Mouse (Mus musculus): ENCODE results near the gene Kif6. TPM values are rescaled to one million over a fixed set of nuclear protein-coding genes. Genes with fewer than 3 reads are reported as not detected.
A peak's percentile ranks its signal among the peaks of the same experiment; 100 is the strongest.

The Kif6 gene
- polyA plus RNA-seq, 1 experiment from 2014 or later: 0.22 TPM

DNA sequence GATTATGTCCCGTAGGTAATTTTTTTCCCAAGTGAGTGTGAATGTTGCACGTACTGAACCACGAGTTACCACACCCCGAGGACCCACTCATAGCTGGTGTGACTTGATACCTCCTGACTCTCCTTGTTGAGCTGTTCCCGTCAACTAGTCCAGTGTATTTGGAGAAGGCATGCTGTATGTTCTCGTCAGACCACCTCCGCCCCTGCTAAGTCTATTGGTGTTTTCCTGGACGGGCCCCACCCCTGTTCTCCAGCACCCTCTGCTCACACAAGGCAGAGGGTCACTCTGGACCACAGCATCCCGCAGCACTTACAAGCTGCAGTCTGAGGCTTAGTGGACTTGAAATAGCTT lies 76.5 kb downstream of the Kif6 start:
- no peak for ATAC-seq
- 0 out of 2 replicates have a peak, but pooled peaks have one; percentile 1 for TF ChIP-seq CTCF (IDR thresholded peaks at IDR 0.05; ENCODE audit: low read depth)
- H3K4me2 ChIP-seq (replicated peaks; ENCODE audit: low read depth): no peak overlapping the region; the same call in 1 of the 2 replicates
- WGBS: 59% methylated on average over 9 of the region's 9 CpGs
- no peak overlapping the region for H3K4me3 ChIP-seq (ENCODE audit: low read depth, low read length)
- H3K36me3 ChIP-seq (ENCODE audit: control insufficient read depth, insufficient read depth): no peaks in the 10 kb centered on the region
- H3K4me1 ChIP-seq (replicated peaks; ENCODE audit: control insufficient read depth, insufficient read depth, low read length): 0 out of 2 replicates have a peak, but pooled peaks cover 3% of the 10 kb centered on the region
- no peaks in the 10 kb centered on the region for H3K27me3 ChIP-seq (replicated peaks; ENCODE audit: control insufficient read depth, insufficient read depth, low read length)
- no peaks in the 10 kb centered on the region for H3K9me3 ChIP-seq (ENCODE audit: control insufficient read depth)
- H3K27ac ChIP-seq (ENCODE audit: low read depth, low read length): no peak overlapping the region
- no peak overlapping the region for H3K9ac ChIP-seq (ENCODE audit: low read depth, low read length)

DNA sequence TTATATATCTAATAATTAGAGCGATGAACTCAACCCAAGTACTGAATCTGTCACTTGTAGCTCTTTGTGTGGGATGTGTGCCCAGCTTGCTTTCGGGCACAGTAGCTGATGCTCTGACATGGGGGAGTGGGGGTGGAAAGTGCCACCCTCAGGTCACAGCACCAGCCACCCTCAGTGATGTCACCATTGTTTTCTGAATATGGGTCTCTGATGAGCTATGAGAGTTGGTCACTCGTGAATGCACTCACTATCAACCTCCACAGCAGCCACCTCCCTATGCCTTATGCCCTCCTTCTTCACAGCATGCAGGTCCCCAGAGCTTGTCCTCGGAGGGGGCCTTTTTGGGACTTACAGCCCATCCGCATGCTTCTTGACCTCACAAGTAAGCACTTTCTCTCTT lies 78.3 kb downstream of the Kif6 start:
- no peaks in the 10 kb centered on the region for H3K27me3 ChIP-seq (replicated peaks; ENCODE audit: control insufficient read depth, insufficient read depth, low read length)
- ATAC-seq: no peak
- no peak overlapping the region for H3K27ac ChIP-seq (ENCODE audit: low read depth, low read length)
- H3K9me3 ChIP-seq (ENCODE audit: control insufficient read depth): no peaks in the 10 kb centered on the region
- 82% methylated on average over 5 of the region's 5 CpGs for WGBS
- H3K4me3 ChIP-seq (ENCODE audit: low read depth, low read length): no peak overlapping the region
- no peak overlapping the region for H3K9ac ChIP-seq (ENCODE audit: low read depth, low read length)
- H3K36me3 ChIP-seq (ENCODE audit: control insufficient read depth, insufficient read depth): no peaks in the 10 kb centered on the region
- TF ChIP-seq CTCF (IDR thresholded peaks at IDR 0.05; ENCODE audit: low read depth): no peak
- no peak overlapping the region for H3K4me2 ChIP-seq (replicated peaks; ENCODE audit: low read depth)
- H3K4me1 ChIP-seq (replicated peaks; ENCODE audit: control insufficient read depth, insufficient read depth, low read length): 0 out of 2 replicates have a peak, but pooled peaks cover 3% of the 10 kb centered on the region

DNA sequence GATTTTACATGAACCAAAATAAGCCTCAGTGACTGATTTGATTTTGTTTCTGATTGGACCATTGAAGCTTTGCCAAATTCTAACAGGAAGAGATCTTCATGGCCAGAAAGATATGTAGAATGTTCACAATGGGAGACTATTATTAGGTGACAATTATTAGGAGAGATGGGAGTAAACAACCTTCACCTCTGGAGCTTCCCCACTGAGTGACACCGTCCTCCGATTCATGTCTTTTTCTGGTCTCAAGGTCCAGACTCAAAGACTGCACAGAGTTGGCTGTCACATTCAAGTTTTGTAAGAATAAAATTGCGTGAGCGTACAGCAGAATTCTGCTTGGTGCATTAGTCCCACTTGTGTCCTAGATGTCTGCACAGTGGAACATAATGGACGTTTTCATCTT lies 82.3 kb downstream of the Kif6 start:
- H3K4me3 ChIP-seq (ENCODE audit: low read depth, low read length): no peak overlapping the region
- 86% methylated on average over 5 of the region's 5 CpGs for WGBS
- H3K27me3 ChIP-seq (replicated peaks; ENCODE audit: control insufficient read depth, insufficient read depth, low read length): no peaks in the 10 kb centered on the region
- no peaks in the 10 kb centered on the region for H3K9me3 ChIP-seq (ENCODE audit: control insufficient read depth)
- no peak overlapping the region for H3K27ac ChIP-seq (ENCODE audit: low read depth, low read length)
- no peak for TF ChIP-seq CTCF (IDR thresholded peaks at IDR 0.05; ENCODE audit: low read depth)
- H3K4me1 ChIP-seq (replicated peaks; ENCODE audit: control insufficient read depth, insufficient read depth, low read length): no peaks in the 10 kb centered on the region
- no peak overlapping the region for H3K9ac ChIP-seq (ENCODE audit: low read depth, low read length)
- H3K4me2 ChIP-seq (replicated peaks; ENCODE audit: low read depth): no peak overlapping the region
- no peaks in the 10 kb centered on the region for H3K36me3 ChIP-seq (ENCODE audit: control insufficient read depth, insufficient read depth)
- ATAC-seq: no peak

DNA sequence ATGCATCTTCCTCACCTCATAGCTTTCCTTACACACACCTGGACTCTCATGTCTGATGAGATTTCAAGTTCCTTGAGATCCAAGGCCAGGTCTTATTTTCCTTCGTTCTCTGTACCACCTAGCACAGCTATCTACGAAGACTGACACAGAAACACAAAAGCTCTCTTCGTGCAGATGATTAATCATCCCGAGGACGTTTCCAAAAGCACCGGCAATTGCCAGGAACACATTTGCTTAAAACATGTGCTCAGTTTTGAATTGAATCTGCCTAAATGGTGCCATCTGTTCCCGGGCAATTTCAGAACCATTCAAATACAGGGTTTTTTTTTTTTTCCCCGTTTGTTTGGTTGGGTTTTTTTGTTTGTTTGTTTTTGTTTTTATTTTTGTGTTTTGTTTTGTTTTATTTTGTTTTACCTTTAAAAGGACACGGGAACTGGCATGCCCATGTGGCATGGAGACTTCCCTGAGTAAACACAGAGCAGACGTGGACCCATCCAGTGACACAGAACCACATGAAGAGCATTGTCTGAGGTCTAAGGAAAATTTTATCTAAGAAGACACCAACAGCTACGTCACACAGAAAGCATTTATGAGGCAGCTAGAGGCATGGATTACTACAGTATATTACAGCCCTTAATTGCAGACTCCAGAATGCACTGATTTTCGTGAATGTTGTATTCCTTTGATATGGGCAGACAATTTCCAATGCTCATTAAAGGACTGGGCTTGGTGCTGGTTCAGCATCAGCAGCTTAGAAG lies 88.7 kb downstream of the Kif6 start:
- H3K36me3 ChIP-seq (ENCODE audit: control insufficient read depth, insufficient read depth): no peaks in the 10 kb centered on the region
- no peak overlapping the region for H3K9ac ChIP-seq (ENCODE audit: low read depth, low read length)
- no peak for ATAC-seq
- TF ChIP-seq CTCF (IDR thresholded peaks at IDR 0.05; ENCODE audit: low read depth): no peak
- no peaks in the 10 kb centered on the region for H3K27me3 ChIP-seq (replicated peaks; ENCODE audit: control insufficient read depth, insufficient read depth, low read length)
- H3K9me3 ChIP-seq (ENCODE audit: control insufficient read depth): no peaks in the 10 kb centered on the region
- no peak overlapping the region for H3K4me2 ChIP-seq (replicated peaks; ENCODE audit: low read depth)
- H3K27ac ChIP-seq (ENCODE audit: low read depth, low read length): no peak overlapping the region
- 69% methylated on average over 12 of the region's 12 CpGs for WGBS
- no peak overlapping the region for H3K4me3 ChIP-seq (ENCODE audit: low read depth, low read length)
- no peaks in the 10 kb centered on the region for H3K4me1 ChIP-seq (replicated peaks; ENCODE audit: control insufficient read depth, insufficient read depth, low read length)

DNA sequence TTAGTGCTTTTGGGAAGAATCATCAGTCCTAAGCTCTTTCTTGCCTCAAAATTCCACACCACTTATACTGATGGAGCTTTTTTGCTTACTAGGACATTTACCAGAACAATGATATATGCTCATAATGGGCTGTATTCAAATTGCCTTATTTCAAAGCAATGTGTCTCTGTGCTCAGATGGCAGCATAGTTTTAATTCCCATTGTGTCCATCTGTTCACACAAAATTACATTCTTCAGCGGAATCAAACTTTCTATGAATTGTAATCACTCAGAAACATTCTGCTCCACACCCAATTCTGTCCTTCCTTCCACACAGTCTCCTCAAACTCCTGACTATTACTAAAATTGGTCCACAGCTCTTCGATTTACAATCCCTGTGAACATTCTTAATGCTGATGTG lies 94.3 kb downstream of the Kif6 start:
- no peaks in the 10 kb centered on the region for H3K27me3 ChIP-seq (replicated peaks; ENCODE audit: control insufficient read depth, insufficient read depth, low read length)
- 73% methylated on average over 2 of the region's 2 CpGs for WGBS
- H3K9me3 ChIP-seq (ENCODE audit: control insufficient read depth): no peaks in the 10 kb centered on the region
- H3K4me3 ChIP-seq (ENCODE audit: low read depth, low read length): no peak overlapping the region
- H3K27ac ChIP-seq (ENCODE audit: low read depth, low read length): no peak overlapping the region
- H3K9ac ChIP-seq (ENCODE audit: low read depth, low read length): no peak overlapping the region
- H3K4me2 ChIP-seq (replicated peaks; ENCODE audit: low read depth): no peak overlapping the region
- no peaks in the 10 kb centered on the region for H3K4me1 ChIP-seq (replicated peaks; ENCODE audit: control insufficient read depth, insufficient read depth, low read length)
- TF ChIP-seq CTCF (IDR thresholded peaks at IDR 0.05; ENCODE audit: low read depth): no peak
- no peaks in the 10 kb centered on the region for H3K36me3 ChIP-seq (ENCODE audit: control insufficient read depth, insufficient read depth)
- no peak for ATAC-seq

DNA sequence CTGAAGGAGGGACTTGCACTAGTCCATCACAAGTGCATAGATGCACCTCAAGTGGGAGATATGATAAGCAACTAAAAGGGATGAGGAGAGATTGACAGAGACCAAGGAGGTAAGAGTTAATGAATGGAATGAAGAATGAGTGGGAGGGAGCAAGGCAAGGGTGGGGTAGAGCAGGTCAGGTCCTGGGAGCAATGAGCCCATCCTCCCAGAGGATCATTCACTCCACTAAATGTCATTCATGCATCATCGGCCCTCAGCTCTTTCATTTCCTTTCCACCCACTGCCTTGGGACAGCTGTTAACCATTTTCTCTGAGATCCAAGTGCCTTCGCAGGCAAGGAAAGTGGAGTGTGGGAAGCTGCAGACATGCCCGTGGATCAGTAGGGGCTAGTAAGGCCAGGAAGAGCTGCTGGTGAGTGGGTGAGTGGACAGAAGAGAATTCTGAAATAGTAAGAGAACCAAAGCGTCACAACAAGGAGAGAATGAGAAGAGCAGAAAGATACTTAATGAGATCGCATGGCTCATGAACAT lies 95.2 kb downstream of the Kif6 start:
- no peaks in the 10 kb centered on the region for H3K27me3 ChIP-seq (replicated peaks; ENCODE audit: control insufficient read depth, insufficient read depth, low read length)
- H3K9ac ChIP-seq (ENCODE audit: low read depth, low read length): no peak overlapping the region
- H3K4me3 ChIP-seq (ENCODE audit: low read depth, low read length): no peak overlapping the region
- ATAC-seq: no peak
- TF ChIP-seq CTCF (IDR thresholded peaks at IDR 0.05; ENCODE audit: low read depth): no peak
- H3K36me3 ChIP-seq (ENCODE audit: control insufficient read depth, insufficient read depth): no peaks in the 10 kb centered on the region
- no peaks in the 10 kb centered on the region for H3K4me1 ChIP-seq (replicated peaks; ENCODE audit: control insufficient read depth, insufficient read depth, low read length)
- H3K27ac ChIP-seq (ENCODE audit: low read depth, low read length): no peak overlapping the region
- no peaks in the 10 kb centered on the region for H3K9me3 ChIP-seq (ENCODE audit: control insufficient read depth)
- WGBS: 82% methylated on average over 5 of the region's 5 CpGs
- no peak overlapping the region for H3K4me2 ChIP-seq (replicated peaks; ENCODE audit: low read depth)
